Mouse (Mus musculus) stomach, postnatal 0 days (tissue): ENCODE measurements around the gene Nrbp1. TPM values are rescaled to one million over a fixed set of nuclear protein-coding genes. Genes with fewer than 3 reads are reported as not detected.

Source experiments
- ATAC-seq: fragments of 200-750 bp; cut with Nextera tagmentation; 2 replicates; pipeline ENCODE4 v1.8.0; 2017; ENCODE audit not compliant: low FRiP score, low TSS enrichment
- DNase-seq: peaks from one replicate; pipeline ENCODE4 v3.0.0-alpha.2; 2016; ENCODE audit warnings: low spot score
- H3K27ac ChIP-seq: fragments of 300-500 bp; sonication (generic); replicated peaks from 2 replicates; pipeline ENCODE4 v1.5.1; 2014; ENCODE audit warnings: mild to moderate bottlenecking, control low read depth
- H3K27me3 ChIP-seq: fragments of 300-500 bp; sonication (generic); 2 replicates; pipeline ENCODE4 v1.6.1; 2014; ENCODE audit warnings: low read length; ENCODE audit not compliant: control insufficient read depth, insufficient read depth
- H3K36me3 ChIP-seq: fragments of 300-500 bp; sonication (generic); 2 replicates; pipeline ENCODE4 v1.6.1; 2014; ENCODE audit warnings: low read length, mixed read lengths; ENCODE audit not compliant: control insufficient read depth, insufficient read depth
- H3K4me1 ChIP-seq: fragments of 300-500 bp; sonication (generic); replicated peaks from 2 replicates; pipeline ENCODE4 v1.6.1; 2014; ENCODE audit warnings: antibody characterized with exemption; ENCODE audit not compliant: control insufficient read depth, insufficient read depth
- H3K4me2 ChIP-seq: fragments of 300-500 bp; sonication (generic); replicated peaks from 2 replicates; pipeline ENCODE4 v1.6.1; 2014; ENCODE audit warnings: low read depth, mild to moderate bottlenecking, control low read depth, moderate library complexity
- H3K4me3 ChIP-seq: fragments of 300-500 bp; sonication (generic); 2 replicates; pipeline ENCODE4 v1.5.1; 2014; ENCODE audit warnings: low read depth, low read length, control low read depth
- H3K9ac ChIP-seq: fragments of 300-500 bp; sonication (generic); 2 replicates; pipeline ENCODE4 v1.6.1; 2014; ENCODE audit warnings: mild to moderate bottlenecking, low read length, control low read depth, mixed read lengths
- H3K9me3 ChIP-seq: fragments of 300-500 bp; sonication (generic); 2 replicates; pipeline ENCODE4 v1.6.1; 2016; ENCODE audit warnings: low read length; ENCODE audit not compliant: control insufficient read depth
- CTCF ChIP-seq: IDR thresholded peaks from 2 replicates; pipeline ENCODE4 v1.5.1; 2016; ENCODE audit warnings: antibody characterized with exemption, low read depth, mild to moderate bottlenecking, moderate library complexity
- EP300 ChIP-seq: optimal IDR thresholded peaks from 2 replicates; pipeline ENCODE3; 2016; ENCODE audit warnings: antibody characterized with exemption
- WGBS: fragments of 180-500 bp; shearing (Covaris S2); extraction: QIAGEN DNeasy Blood & Tissue Kit; methylation state at CpG from one replicate; pipeline ENCODE4 v1.1.7; 2014; 5-methylcytosine and 5-hydroxymethylcytosine counted together
- polyA plus RNA-seq: library from polyadenylated mRNA; unstranded; fragments of >200 nt; fragmentation: Nextera tagmentation; extraction: Ambion mirVana; gene quantifications from 2 replicates; pipeline ENCODE4 v1.2.1, GENCODE M21; 2015

Nrbp1 gene
- 95.3 and 95.9 TPM in 2 replicates for polyA plus RNA-seq

DNA sequence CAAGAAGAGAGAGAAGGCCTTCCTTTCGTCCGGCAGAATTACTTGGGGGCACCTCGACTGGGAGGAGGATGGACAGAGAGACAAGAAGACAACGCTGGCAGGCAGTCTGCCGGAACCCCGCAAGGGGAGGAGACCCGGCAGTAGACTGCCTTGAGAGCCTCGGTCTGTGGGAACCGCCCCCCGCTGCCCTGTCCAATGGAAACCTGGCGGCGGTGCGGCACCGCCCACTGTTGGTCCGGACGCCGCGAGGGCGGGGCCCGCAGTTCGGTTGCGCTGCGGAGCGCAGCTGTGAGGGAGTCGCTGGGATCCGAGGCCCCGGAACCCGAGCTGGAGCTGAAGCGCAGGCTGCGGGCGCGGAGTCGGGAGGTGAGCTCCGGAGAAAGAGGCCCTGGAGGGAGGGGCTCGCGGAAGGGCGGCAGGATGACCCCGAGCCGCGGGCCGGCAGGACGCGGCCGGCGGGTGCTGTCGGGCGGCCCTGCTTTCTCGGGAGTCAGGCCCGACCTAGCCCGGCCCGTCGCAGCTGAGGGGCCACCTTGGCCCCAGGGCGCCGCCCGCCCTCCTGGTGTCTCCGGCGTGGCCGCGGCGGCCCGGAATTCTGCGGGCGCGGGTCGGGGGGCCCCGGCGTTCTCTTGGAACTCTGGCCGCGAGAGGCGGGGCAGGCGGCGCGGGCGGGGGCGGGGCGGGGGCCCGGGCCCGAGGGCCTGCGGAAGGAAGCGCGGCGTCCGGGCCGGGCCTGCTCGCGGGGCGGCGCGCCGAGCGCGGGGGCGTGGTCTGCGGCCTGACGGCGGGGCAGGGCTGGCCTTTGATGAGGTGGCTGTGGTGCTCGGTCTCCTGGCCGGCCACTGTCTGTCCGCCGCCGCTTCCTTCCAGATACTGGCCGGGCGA, at the start of gene Nrbp1, which contains the start of gene Gm9970:
TSS of gene Nrbp1 (plus strand) at position 228 of the 885 bp plus-strand sequence.
TSS of gene Gm9970 (minus strand) at position 596 of the 885 bp plus-strand sequence.
- peak; percentile 97 for DNase-seq
- Histone ChIP-seq H3K9me3 (no peaks in the 10 kb centered on the region), H3K4me1 (0 out of 2 replicates have a peak, but pooled peaks cover 2% of the 10 kb centered on the region), H3K27me3 (no peaks in the 10 kb centered on the region), H3K27ac (peak within 1 kb of the TSS; percentile 99), H3K4me3 (peak within 1 kb of the TSS; percentile 96), H3K36me3 (peaks cover 15% of the 10 kb centered on the region; the same call in 1 of the 2 replicates), H3K4me2 (peak within 1 kb of the TSS; percentile 66), H3K9ac (peak within 1 kb of the TSS; percentile 99)
- peak; percentile 98 for ATAC-seq
- TF ChIP-seq EP300 (no peak), CTCF (peak; percentile 29; the same call in 1 of the 2 replicates)
- whole genome bisulfite sequencing = 1% methylated on average over 67 of the region's 103 CpGs

DNA sequence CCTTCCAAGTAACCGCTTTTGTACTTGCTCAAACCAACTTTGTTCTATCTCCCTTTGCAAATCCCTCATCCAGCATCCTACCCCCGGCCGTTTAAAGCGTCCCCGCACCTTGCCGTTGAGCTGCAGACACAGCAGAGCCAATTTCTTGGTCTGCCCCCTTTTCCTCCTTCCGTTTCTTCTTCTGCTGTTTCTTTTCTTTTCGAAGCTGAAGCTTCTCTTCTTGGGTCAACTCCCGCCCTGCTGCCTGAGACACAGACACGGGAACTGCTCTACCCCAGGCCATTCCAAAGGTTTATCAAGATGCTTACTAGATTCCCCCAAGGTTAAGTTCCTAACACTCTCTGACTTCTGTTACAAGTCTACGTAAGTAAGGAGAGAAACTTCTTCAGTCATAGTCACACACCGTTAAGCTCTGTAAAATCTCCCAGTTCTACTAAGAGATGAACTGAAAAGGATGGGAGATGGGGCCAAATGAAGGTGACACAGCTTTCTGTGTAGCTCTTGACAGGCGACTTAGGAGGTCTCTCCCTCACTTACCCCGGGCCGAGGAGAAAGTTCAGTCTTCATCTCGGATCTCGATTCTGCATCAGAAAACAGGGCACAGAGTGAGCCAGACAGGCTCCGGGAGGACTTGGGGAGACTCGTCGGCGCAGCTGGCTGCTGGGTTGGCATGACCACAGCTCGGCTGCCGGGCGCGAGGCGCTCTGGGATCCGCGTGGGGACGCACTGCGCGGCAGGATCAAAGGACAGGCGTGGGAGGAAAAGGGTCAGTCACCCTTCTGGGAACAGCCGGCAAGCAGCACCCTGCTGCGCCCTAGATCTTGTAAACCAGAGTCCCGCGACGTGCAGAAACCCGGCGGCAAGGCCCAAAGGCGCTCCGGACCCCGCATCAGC, 48.4 kb upstream of the Nrbp1 start:
- Histone ChIP-seq H3K4me1 (0 out of 2 replicates have a peak, but pooled peaks cover 3% of the 10 kb centered on the region), H3K27ac (peak overlapping the region; percentile 88), H3K9ac (peak overlapping the region; percentile 82), H3K4me2 (peak overlapping the region; percentile 80), H3K4me3 (peak overlapping the region; percentile 87), H3K9me3 (no peaks in the 10 kb centered on the region), H3K27me3 (no peaks in the 10 kb centered on the region), H3K36me3 (peaks cover 36% of the 10 kb centered on the region)
- DNase-seq (peak; percentile 93), ATAC-seq (peak; percentile 79)
- 10% methylated on average over 42 of the region's 42 CpGs for WGBS
- TF ChIP-seq CTCF = no peak
- no peak for TF ChIP-seq EP300

DNA sequence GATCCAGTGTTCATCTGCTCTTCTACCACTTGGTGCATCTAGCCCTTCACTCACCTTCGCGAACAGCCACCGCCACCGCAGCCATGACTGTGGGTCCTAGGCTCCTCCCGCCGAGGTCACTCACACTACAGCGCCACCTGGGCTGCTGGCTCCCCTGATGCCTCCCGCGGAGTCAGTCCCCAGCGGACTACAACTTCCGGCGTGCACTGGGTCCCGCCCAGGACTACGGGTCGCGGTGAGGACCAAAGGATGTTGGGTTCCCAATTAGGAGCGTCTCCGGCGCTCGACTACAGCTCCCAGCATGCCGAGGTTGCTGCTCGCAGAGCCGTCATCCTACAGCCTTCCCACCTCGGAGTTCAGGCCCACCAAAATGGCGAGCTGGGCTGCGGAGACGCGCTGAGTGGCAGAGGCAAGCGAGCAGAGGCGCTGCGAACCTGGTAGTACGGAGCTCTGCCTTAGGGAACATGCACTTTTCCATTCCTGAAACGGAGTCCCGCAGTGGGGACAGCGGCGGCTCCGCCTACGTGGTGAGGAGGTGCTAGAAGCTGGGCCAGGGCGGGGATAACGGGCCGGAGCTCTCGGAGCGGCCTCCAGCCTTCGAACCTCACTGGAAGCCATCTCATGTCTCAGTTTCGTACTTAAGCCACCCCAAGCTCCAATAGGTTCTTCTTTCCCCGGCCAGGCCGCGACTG, 47.6 kb upstream of the Nrbp1 start, which contains the start of the genes Snx17 and Eif2b4:
TSS of gene Snx17 (plus strand) at position 289 of the 692 bp plus-strand sequence.
TSS of gene Eif2b4 (minus strand) at position 492 of the 692 bp plus-strand sequence.
- peak within 1 kb of the TSS; percentile 87 for H3K9ac ChIP-seq
- DNase-seq = peak; percentile 99
- 0% methylated on average over 48 of the region's 48 CpGs for WGBS
- peak within 1 kb of the TSS; percentile 80 for H3K4me2 ChIP-seq
- H3K27me3 ChIP-seq = no peaks in the 10 kb centered on the region
- H3K4me3 ChIP-seq = peak within 1 kb of the TSS; percentile 87
- peak within 1 kb of the TSS; percentile 93 for H3K27ac ChIP-seq
- H3K36me3 ChIP-seq = peaks cover 33% of the 10 kb centered on the region
- 0 out of 2 replicates have a peak, but pooled peaks cover 3% of the 10 kb centered on the region for H3K4me1 ChIP-seq
- no peak for TF ChIP-seq EP300
- TF ChIP-seq CTCF = peak; percentile 82
- no peaks in the 10 kb centered on the region for H3K9me3 ChIP-seq
- ATAC-seq = peak; percentile 95

DNA sequence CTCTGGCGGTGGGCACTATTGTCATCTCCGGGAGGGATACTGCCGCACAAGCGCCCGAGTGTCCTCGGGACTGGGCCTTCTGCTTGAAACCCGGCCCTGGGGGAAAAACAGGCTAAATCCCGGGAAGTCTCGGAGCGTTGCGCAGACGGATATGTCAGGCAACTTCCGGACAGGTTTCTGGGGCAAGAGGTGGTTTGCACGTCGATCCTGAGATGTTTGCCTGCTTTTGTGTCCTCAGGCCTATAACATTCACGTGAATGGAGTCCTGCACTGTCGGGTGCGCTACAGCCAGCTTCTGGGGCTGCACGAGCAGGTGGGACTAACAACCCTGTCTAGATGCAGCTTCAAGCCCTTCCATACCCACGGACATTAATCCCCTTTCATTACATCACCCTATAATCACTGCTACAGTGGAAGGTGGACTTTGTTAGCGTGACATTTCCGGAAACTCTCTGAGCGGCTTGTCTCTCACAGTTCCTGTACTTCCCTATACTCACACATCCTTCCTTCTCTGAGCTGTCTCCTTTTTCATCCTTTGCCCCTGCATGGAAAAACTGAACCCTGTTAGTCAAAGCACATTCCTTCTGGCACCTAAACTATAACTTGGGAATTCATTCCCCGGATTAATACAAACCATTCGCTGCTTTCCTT, 46.9 kb upstream of the Nrbp1 start:
- Histone ChIP-seq H3K4me3 (peak overlapping the region; percentile 87), H3K9ac (peak overlapping the region; percentile 87), H3K36me3 (peaks cover 36% of the 10 kb centered on the region), H3K4me1 (0 out of 2 replicates have a peak, but pooled peaks cover 3% of the 10 kb centered on the region), H3K4me2 (peak overlapping the region; percentile 76), H3K9me3 (no peaks in the 10 kb centered on the region), H3K27ac (peak overlapping the region; percentile 93), H3K27me3 (no peaks in the 10 kb centered on the region)
- ATAC-seq = no peak
- 9% methylated on average over 25 of the region's 25 CpGs for WGBS
- TF ChIP-seq EP300 (no peak), CTCF (no peak)
- no peak for DNase-seq
